Mouse (Mus musculus) ES-Bruce4 (cell line): Measurements from ENCODE around the gene Klhl7. TPM values are rescaled to one million over a fixed set of nuclear protein-coding genes. Genes with fewer than 3 reads are reported as not detected.

Experiments
- H3K27ac ChIP-seq: 2 replicates; pipeline ENCODE4 v1.5.1; 2012; ENCODE audit warnings: low read length, inconsistent platforms; ENCODE audit not compliant: insufficient read depth
- H3K27me3 ChIP-seq: 2 replicates; pipeline ENCODE4 v1.6.1; 2012; ENCODE audit warnings: mild to moderate bottlenecking, low read length, inconsistent platforms; ENCODE audit not compliant: control insufficient read depth, poor library complexity, insufficient read depth, severe bottlenecking
- H3K36me3 ChIP-seq: 2 replicates; pipeline ENCODE4 v1.6.1; 2012; ENCODE audit warnings: inconsistent platforms, mild to moderate bottlenecking, low read length, moderate library complexity; ENCODE audit not compliant: control insufficient read depth, poor library complexity, insufficient read depth, severe bottlenecking
- H3K4me1 ChIP-seq: one replicate; pipeline ENCODE4 v1.8.1; 2011; ENCODE audit warnings: low read length; ENCODE audit not compliant: control insufficient read depth, insufficient read depth
- H3K4me3 ChIP-seq: 2 replicates; pipeline ENCODE4 v1.5.1; 2011; ENCODE audit warnings: low read depth, mild to moderate bottlenecking, low read length
- H3K9ac ChIP-seq: 2 replicates; pipeline ENCODE4 v1.6.1; 2012; ENCODE audit warnings: low read depth, mild to moderate bottlenecking, inconsistent platforms; ENCODE audit not compliant: poor library complexity, severe bottlenecking
- H3K9me3 ChIP-seq: replicated peaks from 2 replicates; pipeline ENCODE4 v1.6.1; 2012; ENCODE audit warnings: mild to moderate bottlenecking, low read length, inconsistent platforms; ENCODE audit not compliant: control insufficient read depth, poor library complexity, insufficient read depth, severe bottlenecking
- CTCF ChIP-seq: IDR thresholded peaks from one replicate; pipeline ENCODE4 v1.8.1; 2011; ENCODE audit warnings: low read depth, low read length
- EP300 ChIP-seq: IDR thresholded peaks from 2 replicates; pipeline ENCODE4 v1.6.1; 2011; ENCODE audit warnings: low read depth, low read length; ENCODE audit not compliant: insufficient read depth
- POLR2A ChIP-seq: IDR thresholded peaks from one replicate; pipeline ENCODE4 v1.8.1; 2011; ENCODE audit warnings: low read length; ENCODE audit not compliant: insufficient read depth
- polyA plus RNA-seq: library from polyadenylated mRNA; stranded (reverse); fragments of >200 nt; gene quantifications from 2 replicates; pipeline ENCODE4 v1.2.4, GENCODE M21; 2011; ENCODE audit warnings: low read depth; ENCODE audit not compliant: missing spikeins, insufficient read depth, insufficient read length

Gene Klhl7
- 31.1 and 34.4 TPM in 2 replicates for polyA plus RNA-seq

- Histone ChIP-seq H3K4me3 (peak within 1 kb of the TSS; percentile 83), H3K36me3 (peaks cover 2% of the 10 kb centered on the region; the same call in 1 of the 2 replicates), H3K9ac (peak within 1 kb of the TSS; percentile 70), H3K27ac (no peak within 1 kb of the TSS), H3K9me3 (no peaks in the 10 kb centered on the region), H3K4me1 (no peaks in the 10 kb centered on the region), H3K27me3 (no peaks in the 10 kb centered on the region)
- TF ChIP-seq EP300: 0 out of 2 replicates have a peak, but pooled peaks have one; percentile 47
- peak; percentile 28 for TF ChIP-seq POLR2A
- TF ChIP-seq CTCF: no peak
These were observed at the start of gene Klhl7 for GRCm38 (mm10) chr5:24100106-24100809. Gene Klhl7 (plus strand): TSS chr5:24100605.

DNA sequence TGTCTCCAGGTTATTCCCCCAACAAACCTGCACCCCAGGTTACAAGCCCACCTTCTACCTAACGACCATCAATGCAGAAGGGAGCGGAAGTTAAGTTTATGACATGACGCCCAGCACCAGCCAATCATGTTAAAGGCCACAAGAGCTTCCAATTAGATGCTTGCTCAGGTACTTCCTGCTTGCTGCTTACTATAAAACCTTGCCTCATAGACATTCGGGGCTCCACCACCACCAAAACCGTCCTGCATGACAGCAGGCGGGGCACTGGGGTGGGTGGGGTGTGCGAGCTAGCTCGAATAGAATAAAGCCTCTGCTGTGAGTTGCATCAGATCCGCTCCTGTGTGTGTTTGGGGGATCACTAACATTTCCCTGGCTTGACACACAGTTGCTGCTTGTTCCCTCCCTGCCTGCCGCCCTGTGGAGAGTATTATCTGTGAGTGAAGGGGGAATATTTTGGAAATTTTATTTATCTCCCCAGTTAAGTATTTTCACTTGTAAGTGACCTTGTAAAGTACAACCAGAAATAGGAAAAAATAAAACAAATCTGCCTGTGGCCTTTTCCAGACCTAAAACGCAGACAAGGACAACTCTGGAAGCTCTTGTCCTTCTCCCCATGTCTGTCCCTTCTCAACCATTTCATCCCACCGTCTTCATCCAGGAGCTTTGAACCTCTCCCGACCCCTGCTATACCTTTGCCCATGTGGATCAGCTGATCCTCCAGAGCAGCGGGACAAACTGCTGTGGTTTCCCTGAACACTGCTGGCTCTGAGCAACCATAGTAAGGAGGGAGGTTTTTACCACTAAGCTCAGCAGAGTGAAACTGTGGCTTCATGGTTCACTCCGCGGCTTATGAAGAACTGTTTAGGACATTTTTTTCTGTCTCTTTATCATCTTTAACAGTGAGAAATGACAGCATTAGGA, 48.4 kb upstream of the Klhl7 start:
- no peak for TF ChIP-seq POLR2A
- TF ChIP-seq EP300: no peak
- no peak for TF ChIP-seq CTCF
- Histone ChIP-seq H3K9ac (no peak overlapping the region), H3K4me1 (no peaks in the 10 kb centered on the region), H3K4me3 (no peak overlapping the region), H3K27ac (no peak overlapping the region), H3K36me3 (no peaks in the 10 kb centered on the region), H3K9me3 (no peaks in the 10 kb centered on the region), H3K27me3 (no peaks in the 10 kb centered on the region; the same call in 1 of the 2 replicates)

GRCm38 (mm10) chr5:24053245-24054190, 46.9 kb upstream of the Klhl7 start:
- H3K4me3 ChIP-seq: no peak overlapping the region
- H3K27me3 ChIP-seq: no peaks in the 10 kb centered on the region; the same call in 1 of the 2 replicates
- no peaks in the 10 kb centered on the region for H3K4me1 ChIP-seq
- H3K27ac ChIP-seq: no peak overlapping the region
- TF ChIP-seq CTCF (no peak), EP300 (no peak), POLR2A (no peak)
- no peaks in the 10 kb centered on the region for H3K9me3 ChIP-seq
- H3K36me3 ChIP-seq: no peaks in the 10 kb centered on the region
- H3K9ac ChIP-seq: no peak overlapping the region

- Histone ChIP-seq H3K4me3 (no peak overlapping the region), H3K9me3 (no peaks in the 10 kb centered on the region)
- TF ChIP-seq EP300 (no peak), CTCF (no peak), POLR2A (no peak)
These were observed 46.0 kb upstream of the Klhl7 start for GRCm38 (mm10) chr5:24054382-24054781.

GRCm38 (mm10) chr5:24056865-24057264, 43.5 kb upstream of the Klhl7 start:
- Histone ChIP-seq H3K9me3 (no peaks in the 10 kb centered on the region), H3K4me1 (no peaks in the 10 kb centered on the region), H3K27ac (no peak overlapping the region), H3K27me3 (no peaks in the 10 kb centered on the region; the same call in 1 of the 2 replicates), H3K4me3 (no peak overlapping the region), H3K36me3 (no peaks in the 10 kb centered on the region), H3K9ac (no peak overlapping the region)
- TF ChIP-seq CTCF (no peak), EP300 (no peak), POLR2A (no peak)

More at GRCm38 (mm10) chr5:24054382-24054781, 46.0 kb upstream of the Klhl7 start:
- Histone ChIP-seq H3K36me3 (no peaks in the 10 kb centered on the region), H3K4me1 (no peaks in the 10 kb centered on the region), H3K27me3 (no peaks in the 10 kb centered on the region; the same call in 1 of the 2 replicates), H3K27ac (no peak overlapping the region), H3K9ac (no peak overlapping the region)
